Mouse (Mus musculus): ENCODE results near the gene Sqstm1. TPM values are rescaled to one million over a fixed set of nuclear protein-coding genes. Genes with fewer than 3 reads are reported as not detected.

Gene Sqstm1
- polyA plus RNA-seq, 1 experiment, result 113 TPM

DNA sequence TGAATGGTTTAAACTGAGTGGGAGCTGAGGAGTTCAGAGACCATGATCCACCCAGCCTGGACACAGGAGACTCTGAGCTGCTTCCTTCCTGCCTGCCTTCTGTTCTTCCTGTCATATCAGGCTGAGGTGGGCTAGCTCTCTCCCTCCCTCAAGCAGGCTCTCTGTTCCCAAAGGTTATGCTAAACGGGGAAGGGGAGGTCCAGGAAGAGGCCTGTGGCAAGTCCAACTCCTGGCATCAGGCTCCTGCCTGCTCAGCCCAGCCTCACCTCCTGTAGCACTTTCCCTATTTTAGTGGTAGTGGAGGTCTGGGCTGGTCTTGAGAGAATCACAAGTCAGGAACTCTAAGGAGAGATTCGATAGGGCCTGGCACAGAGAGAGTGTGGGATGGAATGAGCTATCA lies 15.8 kb upstream of the Sqstm1 start:
- Histone ChIP-seq H3K4me1 (ENCODE audit: control insufficient read depth, insufficient read depth, insufficient read length) (peaks cover 3% of the 10 kb centered on the region; the same call in 1 of the 2 replicates), H3K4me3 (ENCODE audit: extremely low read depth, insufficient read depth, insufficient read length) (peak overlapping the region; percentile 27; the same call in 1 of the 2 replicates), H3K27me3 (ENCODE audit: control insufficient read depth, insufficient read depth, low read length) (no peaks in the 10 kb centered on the region), H3K36me3 (ENCODE audit: control insufficient read depth, insufficient read depth, low read length) (no peaks in the 10 kb centered on the region), H3K27ac (ENCODE audit: insufficient read depth, low read length) (peak overlapping the region; percentile 25; the same call in 1 of the 2 replicates)
- no peak for TF ChIP-seq POLR2A (IDR thresholded peaks at IDR 0.05; ENCODE audit: low read depth, low read length)
- TF ChIP-seq CTCF (IDR thresholded peaks at IDR 0.05; ENCODE audit: extremely low read depth, insufficient read depth, insufficient read length, insufficient replicate concordance), result no peak
- WGBS, result 35% methylated on average over 2 of the region's 2 CpGs
- no peak for DNase-seq (ENCODE audit: low read depth in 1 of 2, low spot score in 2 of 2)

GRCm38 (mm10) chr11:50225611-50226378 lies 15.2 kb upstream of the Sqstm1 start:
- Histone ChIP-seq H3K4me1 (ENCODE audit: control insufficient read depth, insufficient read depth, insufficient read length) (peaks cover 3% of the 10 kb centered on the region; the same call in 1 of the 2 replicates), H3K4me3 (ENCODE audit: extremely low read depth, insufficient read depth, insufficient read length) (peak overlapping the region; percentile 64), H3K27me3 (ENCODE audit: control insufficient read depth, insufficient read depth, low read length) (no peaks in the 10 kb centered on the region), H3K27ac (ENCODE audit: insufficient read depth, low read length) (peak overlapping the region; percentile 36), H3K36me3 (ENCODE audit: control insufficient read depth, insufficient read depth, low read length) (no peaks in the 10 kb centered on the region)
- no peak for TF ChIP-seq POLR2A (IDR thresholded peaks at IDR 0.05; ENCODE audit: low read depth, low read length)
- TF ChIP-seq CTCF (IDR thresholded peaks at IDR 0.05; ENCODE audit: extremely low read depth, insufficient read depth, insufficient read length, insufficient replicate concordance), result no peak
- DNase-seq (ENCODE audit: low read depth in 1 of 2, low spot score in 2 of 2), result no peak
- WGBS, result 1% methylated on average over 33 of the region's 34 CpGs

DNA sequence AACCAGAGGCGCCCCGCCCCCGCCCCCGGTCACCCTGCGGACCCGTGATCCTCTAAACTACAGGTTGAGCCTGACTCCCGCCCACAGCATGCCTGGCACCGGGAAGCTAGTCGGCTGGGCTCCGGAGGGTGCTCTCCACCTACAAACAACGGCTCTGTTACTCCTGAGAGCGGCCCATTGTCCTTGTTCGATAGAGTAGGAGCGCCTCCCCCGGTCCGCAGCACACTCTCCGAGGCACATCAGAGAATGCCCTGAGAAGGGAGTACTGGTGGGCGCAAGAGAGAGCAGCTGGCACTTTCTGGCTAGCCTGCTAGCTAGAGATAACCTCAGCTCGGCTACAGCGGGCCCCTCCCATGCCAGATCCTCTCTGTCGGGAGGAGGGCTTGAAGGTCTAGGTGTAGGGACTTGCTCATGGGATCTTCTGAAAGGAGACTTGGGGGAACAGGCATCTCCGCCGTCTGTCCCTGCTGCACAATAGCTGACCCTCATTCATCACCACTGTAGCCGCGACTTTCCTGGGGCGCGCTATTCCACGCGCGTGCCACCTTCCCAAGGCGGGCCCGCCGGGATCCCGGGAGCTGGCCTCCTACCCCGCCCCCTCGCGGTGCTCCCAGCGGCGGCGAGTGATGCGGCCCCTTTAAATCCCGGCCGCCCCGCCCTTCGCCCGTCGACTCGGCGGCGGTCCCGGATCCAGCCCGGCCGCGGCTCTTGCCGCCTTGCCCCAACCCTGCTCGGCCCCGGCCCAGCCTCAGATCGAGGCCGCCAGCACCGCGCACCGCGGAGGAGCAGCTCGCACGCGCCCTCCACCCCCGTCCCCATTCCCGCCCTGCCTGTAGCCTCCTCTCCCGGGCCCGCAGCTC lies 14.3 kb upstream of the Sqstm1 start:
- Histone ChIP-seq H3K36me3 (ENCODE audit: control insufficient read depth, insufficient read depth, low read length) (no peaks in the 10 kb centered on the region), H3K27ac (ENCODE audit: insufficient read depth, low read length) (peak overlapping the region; percentile 64), H3K4me3 (ENCODE audit: extremely low read depth, insufficient read depth, insufficient read length) (peak overlapping the region; percentile 64), H3K4me1 (ENCODE audit: control insufficient read depth, insufficient read depth, insufficient read length) (peaks cover 3% of the 10 kb centered on the region; the same call in 1 of the 2 replicates), H3K27me3 (ENCODE audit: control insufficient read depth, insufficient read depth, low read length) (no peaks in the 10 kb centered on the region)
- peak in 1 of 2 experiments; percentile 56 for DNase-seq (ENCODE audit: low read depth in 1 of 2, low spot score in 2 of 2)
- no peak for TF ChIP-seq POLR2A (IDR thresholded peaks at IDR 0.05; ENCODE audit: low read depth, low read length)
- TF ChIP-seq CTCF (IDR thresholded peaks at IDR 0.05; ENCODE audit: extremely low read depth, insufficient read depth, insufficient read length, insufficient replicate concordance), result no peak
- 1% methylated on average over 69 of the region's 70 CpGs for WGBS

GRCm38 (mm10) chr11:50223783-50224662 lies 13.4 kb upstream of the Sqstm1 start:
- peaks cover 3% of the 10 kb centered on the region; the same call in 1 of the 2 replicates for H3K4me1 ChIP-seq (ENCODE audit: control insufficient read depth, insufficient read depth, insufficient read length)
- no peak for TF ChIP-seq POLR2A (IDR thresholded peaks at IDR 0.05; ENCODE audit: low read depth, low read length)
- TF ChIP-seq CTCF (IDR thresholded peaks at IDR 0.05; ENCODE audit: extremely low read depth, insufficient read depth, insufficient read length, insufficient replicate concordance), result no peak
- no peaks in the 10 kb centered on the region for H3K36me3 ChIP-seq (ENCODE audit: control insufficient read depth, insufficient read depth, low read length)
- WGBS, result 7% methylated on average over 17 of the region's 17 CpGs
- peak overlapping the region; percentile 64; the same call in 1 of the 2 replicates for H3K27ac ChIP-seq (ENCODE audit: insufficient read depth, low read length)
- no peak for DNase-seq (ENCODE audit: low read depth in 1 of 2, low spot score in 2 of 2)
- H3K27me3 ChIP-seq (ENCODE audit: control insufficient read depth, insufficient read depth, low read length), result no peaks in the 10 kb centered on the region
- peak overlapping the region; percentile 64 for H3K4me3 ChIP-seq (ENCODE audit: extremely low read depth, insufficient read depth, insufficient read length)

- 74% methylated on average over 7 of the region's 7 CpGs for WGBS
- H3K36me3 ChIP-seq (ENCODE audit: control insufficient read depth, insufficient read depth, low read length), result no peaks in the 10 kb centered on the region
- H3K27me3 ChIP-seq (ENCODE audit: control insufficient read depth, insufficient read depth, low read length), result no peaks in the 10 kb centered on the region
- no peak for DNase-seq (ENCODE audit: low read depth in 1 of 2, low spot score in 2 of 2)
- TF ChIP-seq POLR2A (IDR thresholded peaks at IDR 0.05; ENCODE audit: low read depth, low read length) (no peak), CTCF (IDR thresholded peaks at IDR 0.05; ENCODE audit: extremely low read depth, insufficient read depth, insufficient read length, insufficient replicate concordance) (no peak)
- no peak overlapping the region for H3K4me3 ChIP-seq (ENCODE audit: extremely low read depth, insufficient read depth, insufficient read length)
- no peak overlapping the region for H3K27ac ChIP-seq (ENCODE audit: insufficient read depth, low read length)
- H3K4me1 ChIP-seq (ENCODE audit: control insufficient read depth, insufficient read depth, insufficient read length), result peaks cover 3% of the 10 kb centered on the region; the same call in 1 of the 2 replicates
These were observed 12.1 kb upstream of the Sqstm1 start for GRCm38 (mm10) chr11:50222559-50223276.

All from spleen, adult 2 months (tissue).